Mouse (Mus musculus) ES-Bruce4 (cell line): ENCODE measurements around the gene Chst8. TPM values are rescaled to one million over a fixed set of nuclear protein-coding genes. Genes with fewer than 3 reads are reported as not detected.

ENCODE experiments used
- H3K27ac ChIP-seq: 2 replicates; pipeline ENCODE4 v1.5.1; 2012; ENCODE audit warnings: low read length, inconsistent platforms; ENCODE audit not compliant: insufficient read depth
- H3K27me3 ChIP-seq: 2 replicates; pipeline ENCODE4 v1.6.1; 2012; ENCODE audit warnings: mild to moderate bottlenecking, low read length, inconsistent platforms; ENCODE audit not compliant: control insufficient read depth, poor library complexity, insufficient read depth, severe bottlenecking
- H3K36me3 ChIP-seq: 2 replicates; pipeline ENCODE4 v1.6.1; 2012; ENCODE audit warnings: inconsistent platforms, mild to moderate bottlenecking, low read length, moderate library complexity; ENCODE audit not compliant: control insufficient read depth, poor library complexity, insufficient read depth, severe bottlenecking
- H3K4me1 ChIP-seq: one replicate; pipeline ENCODE4 v1.8.1; 2011; ENCODE audit warnings: low read length; ENCODE audit not compliant: control insufficient read depth, insufficient read depth
- H3K4me3 ChIP-seq: 2 replicates; pipeline ENCODE4 v1.5.1; 2011; ENCODE audit warnings: low read depth, mild to moderate bottlenecking, low read length
- H3K9ac ChIP-seq: 2 replicates; pipeline ENCODE4 v1.6.1; 2012; ENCODE audit warnings: low read depth, mild to moderate bottlenecking, inconsistent platforms; ENCODE audit not compliant: poor library complexity, severe bottlenecking
- H3K9me3 ChIP-seq: replicated peaks from 2 replicates; pipeline ENCODE4 v1.6.1; 2012; ENCODE audit warnings: mild to moderate bottlenecking, low read length, inconsistent platforms; ENCODE audit not compliant: control insufficient read depth, poor library complexity, insufficient read depth, severe bottlenecking
- CTCF ChIP-seq: IDR thresholded peaks from one replicate; pipeline ENCODE4 v1.8.1; 2011; ENCODE audit warnings: low read depth, low read length
- EP300 ChIP-seq: IDR thresholded peaks from 2 replicates; pipeline ENCODE4 v1.6.1; 2011; ENCODE audit warnings: low read depth, low read length; ENCODE audit not compliant: insufficient read depth
- POLR2A ChIP-seq: IDR thresholded peaks from one replicate; pipeline ENCODE4 v1.8.1; 2011; ENCODE audit warnings: low read length; ENCODE audit not compliant: insufficient read depth
- polyA plus RNA-seq: library from polyadenylated mRNA; stranded (reverse); fragments of >200 nt; gene quantifications from 2 replicates; pipeline ENCODE4 v1.2.4, GENCODE M21; 2011; ENCODE audit warnings: low read depth; ENCODE audit not compliant: missing spikeins, insufficient read depth, insufficient read length

Chst8 gene
- polyA plus RNA-seq, 1 experiment, result 4.8 TPM

GRCm38 (mm10) chr7:34721650-34722048 lies 90.9 kb downstream of the Chst8 start:
- Histone ChIP-seq H3K36me3 (no peaks in the 10 kb centered on the region), H3K9ac (peak overlapping the region; percentile 50), H3K4me3 (0 out of 2 replicates have a peak overlapping the region, but pooled peaks have one; percentile 27), H3K27me3 (no peaks in the 10 kb centered on the region), H3K4me1 (peaks cover 9% of the 10 kb centered on the region), H3K9me3 (no peaks in the 10 kb centered on the region), H3K27ac (peak overlapping the region; percentile 98)
- TF ChIP-seq CTCF (no peak), EP300 (peak; percentile 92), POLR2A (no peak)

GRCm38 (mm10) chr7:34720882-34721649 lies 91.4 kb downstream of the Chst8 start:
- no peaks in the 10 kb centered on the region for H3K9me3 ChIP-seq
- no peaks in the 10 kb centered on the region for H3K36me3 ChIP-seq
- TF ChIP-seq EP300, result peak; percentile 88
- no peak for TF ChIP-seq POLR2A
- no peak for TF ChIP-seq CTCF
- H3K4me3 ChIP-seq, result no peak overlapping the region
- peaks cover 9% of the 10 kb centered on the region for H3K4me1 ChIP-seq
- H3K9ac ChIP-seq, result 0 out of 2 replicates have a peak overlapping the region, but pooled peaks have one; percentile 6
- H3K27ac ChIP-seq, result peak overlapping the region; percentile 87
- H3K27me3 ChIP-seq, result no peaks in the 10 kb centered on the region

- no peaks in the 10 kb centered on the region for H3K9me3 ChIP-seq
- H3K9ac ChIP-seq, result no peak overlapping the region
- no peaks in the 10 kb centered on the region for H3K27me3 ChIP-seq
- H3K36me3 ChIP-seq, result no peaks in the 10 kb centered on the region
- 0 out of 2 replicates have a peak overlapping the region, but pooled peaks have one; percentile 0 for H3K27ac ChIP-seq
- 0 out of 2 replicates have a peak, but pooled peaks have one; percentile 20 for TF ChIP-seq EP300
- no peak for TF ChIP-seq POLR2A
- peak; percentile 96 for TF ChIP-seq CTCF
- H3K4me1 ChIP-seq, result peaks cover 9% of the 10 kb centered on the region
- H3K4me3 ChIP-seq, result no peak overlapping the region
These were observed 92.9 kb downstream of the Chst8 start for GRCm38 (mm10) chr7:34719599-34719998.

- H3K27me3 ChIP-seq, result no peaks in the 10 kb centered on the region
- no peaks in the 10 kb centered on the region for H3K36me3 ChIP-seq
- H3K27ac ChIP-seq, result no peak overlapping the region
- peaks cover 9% of the 10 kb centered on the region for H3K4me1 ChIP-seq
- no peak overlapping the region for H3K9ac ChIP-seq
- no peak overlapping the region for H3K4me3 ChIP-seq
- TF ChIP-seq POLR2A, result no peak
- TF ChIP-seq CTCF, result no peak
- no peak for TF ChIP-seq EP300
- no peaks in the 10 kb centered on the region for H3K9me3 ChIP-seq
These were observed 93.9 kb downstream of the Chst8 start for GRCm38 (mm10) chr7:34718651-34719050.

- H3K4me3 ChIP-seq, result no peak overlapping the region
- H3K27ac ChIP-seq, result 0 out of 2 replicates have a peak overlapping the region, but pooled peaks have one; percentile 7
- peaks cover 9% of the 10 kb centered on the region for H3K4me1 ChIP-seq
These were observed 95.2 kb downstream of the Chst8 start for GRCm38 (mm10) chr7:34717161-34717810.

More at GRCm38 (mm10) chr7:34717161-34717810, 95.2 kb downstream of the Chst8 start:
- H3K36me3 ChIP-seq, result no peaks in the 10 kb centered on the region
- H3K9me3 ChIP-seq, result no peaks in the 10 kb centered on the region
- no peaks in the 10 kb centered on the region for H3K27me3 ChIP-seq
- TF ChIP-seq POLR2A, result no peak
- no peak for TF ChIP-seq CTCF
- TF ChIP-seq EP300, result no peak
- no peak overlapping the region for H3K9ac ChIP-seq
